Mouse (Mus musculus) layer of hippocampus, adult 2 months (tissue): ENCODE data around the gene Slc46a2. TPM values are rescaled to one million over a fixed set of nuclear protein-coding genes. Genes with fewer than 3 reads are reported as not detected.

Experiments used
- DNase-seq, 2 experiments: peaks; one replicate each; pipeline ENCODE4 v3.0.0; 2022; ENCODE audit warnings: low spot score in 2 of 2
- H3K27ac ChIP-seq: fragments of 200-600 bp; 2 replicates; pipeline ENCODE4 v1.8.1; 2022
- H3K4me3 ChIP-seq: fragments of 200-600 bp; 2 replicates; pipeline ENCODE4 v1.8.1; 2022; ENCODE audit warnings: mild to moderate bottlenecking
- CTCF ChIP-seq: fragments of 200-600 bp; conservative IDR thresholded peaks from 2 replicates; pipeline ENCODE4 v1.8.1; 2022; ENCODE audit warnings: antibody characterized with exemption, mild to moderate bottlenecking, moderate library complexity
- total RNA-seq, 2 experiments: library from RNA; stranded (reverse); gene quantifications; 2 replicates each; pipeline ENCODE4 v1.2.3; 2021

The Slc46a2 gene
- total RNA-seq, 2 experiments from 2014 or later = not detected

- no peak for TF ChIP-seq CTCF
- peak overlapping the region; percentile 69; the same call in 1 of the 2 replicates for H3K27ac ChIP-seq
- no peak for DNase-seq
- H3K4me3 ChIP-seq = no peak overlapping the region
These were observed 52.5 kb downstream of the Slc46a2 start for GRCm38 (mm10) chr4:59862335-59862734.

- peak overlapping the region; percentile 85 for H3K27ac ChIP-seq
- peak; percentile 65 to 67 for DNase-seq
- no peak for TF ChIP-seq CTCF
- no peak overlapping the region for H3K4me3 ChIP-seq
These were observed 53.0 kb downstream of the Slc46a2 start for GRCm38 (mm10) chr4:59861871-59862270.

- no peak for TF ChIP-seq CTCF
- no peak for DNase-seq
- H3K4me3 ChIP-seq = no peak overlapping the region
- peak overlapping the region; percentile 85 for H3K27ac ChIP-seq
These were observed 54.4 kb downstream of the Slc46a2 start for GRCm38 (mm10) chr4:59860431-59860830.

GRCm38 (mm10) chr4:59859693-59860425 lies 55.0 kb downstream of the Slc46a2 start:
- DNase-seq = no peak
- H3K4me3 ChIP-seq = no peak overlapping the region
- peak overlapping the region; percentile 85 for H3K27ac ChIP-seq
- no peak for TF ChIP-seq CTCF

Other genes with a start within 250 kb of the Slc46a2 start
- gene Inip, start 113.5 kb downstream of the Slc46a2 start, total RNA-seq = 10 to 100 TPM; 23.6 to 25.6 TPM
- 10 to 100 TPM; 40.3 to 44.6 TPM for gene Snx30, start 109.2 kb downstream of the Slc46a2 start, total RNA-seq
- not detected for gene Mup4, start 45.7 kb upstream of the Slc46a2 start, total RNA-seq
- not detected for gene Mup6, start 49.2 kb upstream of the Slc46a2 start, total RNA-seq
- not detected for gene Mup7, start 155.4 kb upstream of the Slc46a2 start, total RNA-seq
- not detected for gene Mup2, start 239.2 kb upstream of the Slc46a2 start, total RNA-seq